Mouse (Mus musculus): ENCODE measurements around the gene Serpinb9b. TPM values are rescaled to one million over a fixed set of nuclear protein-coding genes. Genes with fewer than 3 reads are reported as not detected.
"Not testable (repeated sequence)": the region's sequence is repeated elsewhere in the genome, so short reads cannot be mapped to it uniquely, and the experiment has no call there.

Serpinb9b gene
- polyA plus RNA-seq, 1 experiment from 2014 or later, result 0.57 TPM

DNA sequence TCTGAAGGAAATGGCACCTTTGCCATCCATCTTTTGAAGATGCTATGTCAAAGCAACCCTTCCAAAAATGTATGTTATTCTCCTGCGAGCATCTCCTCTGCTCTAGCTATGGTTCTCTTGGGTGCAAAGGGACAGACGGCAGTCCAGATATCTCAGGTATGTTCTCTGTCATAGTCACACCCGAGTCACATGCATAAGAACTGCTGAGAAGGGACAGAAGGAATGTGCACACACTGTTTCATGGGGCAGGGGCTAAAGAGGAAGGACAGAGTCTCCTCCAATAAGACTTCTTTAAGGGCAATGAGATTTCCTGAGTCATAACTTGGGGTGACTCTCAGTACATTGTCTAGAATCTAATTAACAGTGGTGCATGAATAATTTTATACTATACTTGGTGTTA lies 20.7 kb upstream of the Serpinb9b start:
- H3K27me3 ChIP-seq, result no peaks in the 10 kb centered on the region
- H3K27ac ChIP-seq (replicated peaks), result no peak overlapping the region
- 91% methylated on average over 3 of the region's 3 CpGs for WGBS
- no peak overlapping the region for H3K9ac ChIP-seq
- ATAC-seq (ENCODE audit: low FRiP score, low read depth), result no peak
- no peaks in the 10 kb centered on the region for H3K9me3 ChIP-seq
- no peak overlapping the region for H3K4me3 ChIP-seq
- no peak overlapping the region for H3K4me2 ChIP-seq
- no peaks in the 10 kb centered on the region for H3K36me3 ChIP-seq
- peaks cover 5% of the 10 kb centered on the region; the same call in 1 of the 2 replicates for H3K4me1 ChIP-seq (replicated peaks)

- no peaks in the 10 kb centered on the region for H3K9me3 ChIP-seq
- H3K4me1 ChIP-seq (replicated peaks), result no peaks in the 10 kb centered on the region
- no peak overlapping the region for H3K4me3 ChIP-seq
- H3K9ac ChIP-seq, result no peak overlapping the region
- ATAC-seq (ENCODE audit: low FRiP score, low read depth), result no peak
- no peak overlapping the region for H3K27ac ChIP-seq (replicated peaks)
- no peak overlapping the region for H3K4me2 ChIP-seq
- no peaks in the 10 kb centered on the region for H3K27me3 ChIP-seq
- H3K36me3 ChIP-seq, result no peaks in the 10 kb centered on the region
- 100% methylated on average over 1 of the region's 1 CpGs for WGBS
Observed at GRCm38 (mm10) chr13:33012395-33012794, 14.8 kb upstream of the Serpinb9b start.

GRCm38 (mm10) chr13:33013271-33013670 lies 13.9 kb upstream of the Serpinb9b start:
- no peaks in the 10 kb centered on the region for H3K27me3 ChIP-seq
- WGBS, result 79% methylated on average over 2 of the region's 2 CpGs
- no peak for ATAC-seq (ENCODE audit: low FRiP score, low read depth)

GRCm38 (mm10) chr13:33022371-33022770 lies 4.8 kb upstream of the Serpinb9b start:
- no peaks in the 10 kb centered on the region for H3K27me3 ChIP-seq
- no peak overlapping the region for H3K9ac ChIP-seq
- H3K4me1 ChIP-seq (replicated peaks), result no peaks in the 10 kb centered on the region
- H3K27ac ChIP-seq (replicated peaks), result no peak overlapping the region
- 83% methylated on average over 1 of the region's 1 CpGs for WGBS
- ATAC-seq (ENCODE audit: low FRiP score, low read depth), result no peak
- H3K9me3 ChIP-seq, result no peaks in the 10 kb centered on the region
- no peak overlapping the region for H3K4me2 ChIP-seq
- H3K36me3 ChIP-seq, result no peaks in the 10 kb centered on the region
- H3K4me3 ChIP-seq, result no peak overlapping the region

More at GRCm38 (mm10) chr13:33013271-33013670, 13.9 kb upstream of the Serpinb9b start:
- Histone ChIP-seq H3K36me3 (no peaks in the 10 kb centered on the region), H3K27ac (replicated peaks) (no peak overlapping the region), H3K9ac (no peak overlapping the region), H3K4me1 (replicated peaks) (no peaks in the 10 kb centered on the region), H3K9me3 (no peaks in the 10 kb centered on the region), H3K4me2 (no peak overlapping the region), H3K4me3 (no peak overlapping the region)

GRCm38 (mm10) chr13:33026427-33027057 lies 674 bp upstream of the Serpinb9b start:
- Histone ChIP-seq H3K4me2 (no peak overlapping the region), H3K27me3 (no peaks in the 10 kb centered on the region), H3K9me3 (no peaks in the 10 kb centered on the region), H3K4me1 (replicated peaks) (no peaks in the 10 kb centered on the region), H3K4me3 (no peak overlapping the region), H3K36me3 (no peaks in the 10 kb centered on the region), H3K9ac (no peak overlapping the region), H3K27ac (replicated peaks) (no peak overlapping the region)
- no peak for ATAC-seq (ENCODE audit: low FRiP score, low read depth)
- WGBS, result 66% methylated on average over 1 of the region's 1 CpGs

DNA sequence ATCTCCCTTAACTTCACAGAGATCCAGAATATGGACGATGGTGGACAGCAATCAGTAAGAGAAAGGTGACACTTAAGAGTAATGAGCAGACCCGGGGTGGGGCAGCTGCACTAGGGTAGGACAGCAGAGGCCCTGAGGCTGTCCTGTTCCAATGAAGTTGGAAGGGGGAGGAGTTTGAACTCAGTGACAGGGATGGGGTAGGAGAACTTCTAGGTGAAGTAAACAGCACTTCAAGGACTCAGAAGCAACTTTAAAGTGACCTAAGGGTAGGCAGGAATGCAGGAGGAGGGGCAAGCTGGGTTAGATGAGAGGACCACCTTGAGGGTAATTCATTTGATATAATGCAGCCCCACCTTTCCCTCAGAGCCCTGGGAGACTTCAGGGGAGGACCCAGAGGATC lies 930 bp downstream of the Serpinb9b start:
- Histone ChIP-seq H3K36me3 (no peaks in the 10 kb centered on the region), H3K4me3 (no peak overlapping the region), H3K27ac (replicated peaks) (no peak overlapping the region), H3K9ac (no peak overlapping the region), H3K4me1 (replicated peaks) (no peaks in the 10 kb centered on the region), H3K27me3 (no peaks in the 10 kb centered on the region), H3K9me3 (no peaks in the 10 kb centered on the region), H3K4me2 (no peak overlapping the region)
- 70% methylated on average over 2 of the region's 2 CpGs for WGBS
- no peak for ATAC-seq (ENCODE audit: low FRiP score, low read depth)

DNA sequence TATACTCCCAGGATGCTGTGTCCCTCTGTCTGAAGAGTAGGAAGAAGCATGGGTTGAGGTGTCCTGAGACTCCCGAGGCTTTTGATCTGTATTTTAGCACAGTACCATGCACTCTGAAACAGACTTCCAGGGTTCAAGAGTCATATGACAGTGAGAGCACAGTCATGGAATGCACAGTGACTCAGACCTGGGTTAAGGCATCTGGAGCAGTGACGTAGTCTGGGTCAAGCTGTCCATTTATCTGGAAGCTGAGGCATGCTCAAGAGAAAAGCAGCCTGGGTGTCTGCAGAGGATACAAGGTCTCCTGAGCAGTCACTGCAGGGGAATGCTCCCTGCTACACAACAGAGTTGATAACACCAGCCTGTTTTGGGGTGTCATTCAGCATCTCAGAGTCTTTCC lies 1.3 kb downstream of the Serpinb9b start:
- H3K9me3 ChIP-seq, result no peaks in the 10 kb centered on the region
- no peaks in the 10 kb centered on the region for H3K36me3 ChIP-seq
- no peak overlapping the region for H3K4me3 ChIP-seq
- WGBS, result 89% methylated on average over 2 of the region's 2 CpGs
- H3K27ac ChIP-seq (replicated peaks), result no peak overlapping the region
- H3K27me3 ChIP-seq, result no peaks in the 10 kb centered on the region
- H3K9ac ChIP-seq, result no peak overlapping the region
- no peaks in the 10 kb centered on the region for H3K4me1 ChIP-seq (replicated peaks)
- no peak overlapping the region for H3K4me2 ChIP-seq
- ATAC-seq (ENCODE audit: low FRiP score, low read depth), result no peak

- not testable (repeated sequence) for H3K36me3 ChIP-seq; H3K27ac ChIP-seq (replicated peaks); H3K4me3 ChIP-seq; H3K9me3 ChIP-seq; H3K4me1 ChIP-seq (replicated peaks); H3K27me3 ChIP-seq; ATAC-seq (ENCODE audit: low FRiP score, low read depth); H3K9ac ChIP-seq; H3K4me2 ChIP-seq
- 97% methylated on average over 2 of the region's 2 CpGs for WGBS
Observed at GRCm38 (mm10) chr13:33029478-33029877, 2.3 kb downstream of the Serpinb9b start.

DNA sequence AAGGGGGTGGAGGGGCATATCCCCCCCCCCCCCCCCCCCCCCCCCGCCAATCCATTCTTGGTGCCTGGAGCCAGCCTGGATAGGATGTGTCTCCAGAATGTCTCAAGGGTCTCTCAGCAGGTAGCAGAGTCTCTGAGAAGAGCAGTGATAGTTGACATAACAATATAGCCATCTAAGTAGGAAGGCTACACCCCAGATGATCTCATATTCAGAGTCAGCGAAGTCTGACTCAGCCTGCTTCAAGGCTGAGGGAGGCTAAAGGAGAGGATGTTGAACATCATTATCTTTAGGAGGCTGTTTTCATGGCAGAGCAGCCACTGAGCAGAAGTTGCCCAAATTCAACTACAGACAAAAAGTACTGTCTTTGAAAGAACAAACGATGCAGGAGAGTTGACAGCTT lies 3.1 kb downstream of the Serpinb9b start:
- Histone ChIP-seq H3K9ac (no peak overlapping the region), H3K4me1 (replicated peaks) (no peaks in the 10 kb centered on the region), H3K27me3 (no peaks in the 10 kb centered on the region), H3K4me3 (no peak overlapping the region), H3K27ac (replicated peaks) (no peak overlapping the region), H3K4me2 (no peak overlapping the region), H3K9me3 (no peaks in the 10 kb centered on the region), H3K36me3 (no peaks in the 10 kb centered on the region)
- ATAC-seq (ENCODE audit: low FRiP score, low read depth), result no peak
- 81% methylated on average over 3 of the region's 3 CpGs for WGBS

DNA sequence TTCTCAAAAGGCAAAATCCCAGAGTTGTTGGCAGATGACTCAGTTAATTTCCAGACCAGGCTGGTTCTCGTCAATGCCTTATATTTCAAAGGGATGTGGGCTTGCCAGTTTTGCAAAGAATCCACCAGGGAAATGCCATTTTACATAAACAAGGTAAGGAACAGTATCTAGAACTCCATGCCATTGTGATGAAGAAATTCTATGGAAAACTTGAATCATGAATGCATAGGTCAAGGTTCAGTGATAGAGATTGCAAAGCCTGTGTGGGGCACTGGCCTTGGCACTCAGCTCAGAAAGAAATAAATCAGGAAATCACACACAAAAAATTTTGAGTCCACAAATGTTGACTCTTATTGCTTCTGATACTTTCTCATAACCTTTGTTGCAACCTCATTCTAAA lies 8.3 kb downstream of the Serpinb9b start:
- Histone ChIP-seq H3K4me1 (replicated peaks) (no peaks in the 10 kb centered on the region), H3K4me3 (no peak overlapping the region), H3K9ac (no peak overlapping the region), H3K27me3 (no peaks in the 10 kb centered on the region), H3K4me2 (no peak overlapping the region), H3K9me3 (no peaks in the 10 kb centered on the region), H3K36me3 (no peaks in the 10 kb centered on the region), H3K27ac (replicated peaks) (no peak overlapping the region)
- WGBS, result 80% methylated on average over 1 of the region's 1 CpGs
- no peak for ATAC-seq (ENCODE audit: low FRiP score, low read depth)

DNA sequence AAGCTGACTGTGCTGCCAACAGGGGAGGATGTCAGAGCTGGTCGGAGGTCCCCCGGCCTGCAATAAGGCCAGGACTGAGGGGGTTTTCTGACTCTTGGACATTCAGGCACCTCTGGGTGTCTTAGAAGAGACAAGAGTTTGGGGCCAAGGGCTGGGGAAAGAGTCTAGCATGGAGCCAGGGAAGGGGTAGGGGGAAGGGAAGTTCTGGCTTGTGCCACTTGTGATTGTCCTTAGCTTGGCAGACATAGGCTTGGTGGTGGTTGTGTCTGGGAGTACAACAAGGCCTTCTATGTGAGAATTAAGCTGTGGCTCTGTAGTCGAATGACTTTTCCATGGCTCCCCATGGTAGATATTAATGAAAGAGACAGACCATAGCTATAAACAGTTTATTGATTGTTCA lies 16.3 kb downstream of the Serpinb9b start:
- Histone ChIP-seq H3K9ac (no peak overlapping the region), H3K36me3 (no peaks in the 10 kb centered on the region), H3K4me2 (no peak overlapping the region), H3K27ac (replicated peaks) (no peak overlapping the region), H3K9me3 (no peaks in the 10 kb centered on the region), H3K4me1 (replicated peaks) (no peaks in the 10 kb centered on the region), H3K27me3 (no peaks in the 10 kb centered on the region), H3K4me3 (no peak overlapping the region)
- 94% methylated on average over 3 of the region's 3 CpGs for WGBS
- no peak for ATAC-seq (ENCODE audit: low FRiP score, low read depth)

DNA sequence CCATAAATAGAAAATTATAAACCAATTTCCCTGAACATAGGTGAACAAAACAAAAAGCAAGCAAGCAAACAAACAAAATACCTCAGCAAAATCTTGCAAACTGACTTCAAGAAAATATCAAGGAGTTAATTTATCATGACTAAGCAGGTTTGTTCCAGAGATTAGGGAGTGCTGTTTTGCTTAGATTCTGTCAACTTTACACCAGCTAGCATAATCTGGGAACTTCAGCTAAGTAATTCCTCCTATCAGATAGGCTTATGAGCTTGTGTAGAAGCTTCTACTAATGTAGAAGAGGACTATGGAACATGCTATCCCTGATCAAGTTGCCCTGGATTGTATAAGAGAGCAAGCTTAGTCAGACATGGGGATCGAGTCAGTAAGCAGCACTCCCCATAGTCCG lies 20.0 kb downstream of the Serpinb9b start:
- H3K9ac ChIP-seq, result no peak overlapping the region
- no peak overlapping the region for H3K27ac ChIP-seq (replicated peaks)
- no peak overlapping the region for H3K4me2 ChIP-seq
- no peaks in the 10 kb centered on the region for H3K4me1 ChIP-seq (replicated peaks)
- 90% methylated on average over 2 of the region's 2 CpGs for WGBS
- H3K36me3 ChIP-seq, result no peaks in the 10 kb centered on the region
- ATAC-seq (ENCODE audit: low FRiP score, low read depth), result no peak
- no peaks in the 10 kb centered on the region for H3K27me3 ChIP-seq
- no peaks in the 10 kb centered on the region for H3K9me3 ChIP-seq
- no peak overlapping the region for H3K4me3 ChIP-seq

DNA sequence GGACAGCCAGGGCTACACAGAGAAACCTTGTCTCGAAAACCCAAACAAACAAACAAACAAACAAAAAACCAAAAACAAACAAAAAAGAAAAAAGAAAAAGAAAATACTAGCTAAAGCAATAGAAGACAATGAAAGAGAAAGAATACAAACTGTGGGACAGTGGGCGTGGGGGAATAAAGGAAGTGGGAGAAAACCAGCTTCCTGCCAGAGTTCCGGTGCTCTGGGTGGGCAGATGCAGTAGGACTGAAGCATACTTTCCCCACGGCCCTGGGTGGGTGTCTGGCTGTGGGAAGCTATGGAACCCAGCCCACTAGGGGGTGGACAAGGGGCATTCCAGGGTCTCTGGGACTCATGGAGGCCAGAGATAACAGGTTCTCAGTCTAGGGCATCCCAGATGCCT lies 21.0 kb downstream of the Serpinb9b start:
- no peak overlapping the region for H3K4me3 ChIP-seq
- 85% methylated on average over 4 of the region's 4 CpGs for WGBS
- H3K9me3 ChIP-seq, result no peaks in the 10 kb centered on the region
- no peaks in the 10 kb centered on the region for H3K27me3 ChIP-seq
- no peak overlapping the region for H3K27ac ChIP-seq (replicated peaks)
- no peak overlapping the region for H3K9ac ChIP-seq
- ATAC-seq (ENCODE audit: low FRiP score, low read depth), result no peak
- H3K4me2 ChIP-seq, result no peak overlapping the region
- no peaks in the 10 kb centered on the region for H3K4me1 ChIP-seq (replicated peaks)
- H3K36me3 ChIP-seq, result no peaks in the 10 kb centered on the region

All from hindbrain, embryonic 15.5 days (tissue).